Mouse (Mus musculus) R1 (cell line): ENCODE results near the gene Tm4sf19.
"Not testable (repeated sequence)": the region's sequence is repeated elsewhere in the genome, so short reads cannot be mapped to it uniquely, and the experiment has no call there.

Source experiments
- DNase-seq: peaks from one replicate; pipeline ENCODE4 v3.0.0-alpha.2; 2018; ENCODE audit warnings: low read depth, low spot score

Tm4sf19 gene

GRCm38 (mm10) chr16:32430474-32431046, 30.3 kb downstream of the Tm4sf19 start, which contains the start of gene Pcyt1a:
Gene Pcyt1a, plus strand, starts transcription at chr16:32430921.
- DNase-seq: peak; percentile 95

GRCm38 (mm10) chr16:32431047-32431591, 30.8 kb downstream of the Tm4sf19 start:
- DNase-seq: peak; percentile 49

GRCm38 (mm10) chr16:32431926-32432325, 31.6 kb downstream of the Tm4sf19 start:
- DNase-seq: no peak

DNA sequence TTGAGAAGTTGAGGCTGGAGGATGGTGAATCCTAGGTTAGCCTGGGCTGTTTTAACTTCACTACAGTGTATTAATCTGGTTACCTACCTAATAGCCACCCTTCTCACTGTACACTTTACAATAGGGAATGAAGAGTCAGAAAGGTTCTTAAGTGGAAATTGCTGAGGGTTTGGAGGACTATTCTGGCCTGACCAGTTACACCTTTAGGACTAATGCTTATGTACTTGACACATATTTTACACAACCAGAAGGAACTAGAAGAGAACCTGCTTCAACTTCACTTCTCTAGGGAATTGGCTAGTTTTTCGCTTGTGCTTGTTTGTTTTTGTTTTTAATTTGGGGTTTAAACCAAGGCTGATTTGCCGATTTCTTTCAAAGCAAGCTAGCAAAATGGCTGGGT, 32.8 kb downstream of the Tm4sf19 start:
- DNase-seq: no peak

DNA sequence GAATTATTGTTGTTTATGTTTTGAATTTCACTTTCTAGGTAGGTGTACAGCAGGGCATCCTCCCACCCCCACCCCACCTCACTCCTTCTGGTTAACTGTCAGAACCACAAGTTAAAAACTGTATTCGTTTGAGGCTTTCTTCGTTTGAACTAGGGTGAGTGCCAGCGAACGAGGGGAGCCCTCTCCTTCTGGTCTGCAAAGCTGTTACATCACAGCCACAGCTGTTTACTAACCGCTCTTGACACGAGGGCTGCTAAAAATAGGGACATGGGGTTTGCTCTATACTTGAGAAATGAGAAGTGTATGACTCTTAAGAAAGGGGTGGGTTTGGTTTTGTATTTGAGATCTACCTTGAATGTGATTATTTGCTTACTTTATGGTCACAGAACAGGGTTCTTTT, 33.8 kb downstream of the Tm4sf19 start:
- no peak for DNase-seq

DNA sequence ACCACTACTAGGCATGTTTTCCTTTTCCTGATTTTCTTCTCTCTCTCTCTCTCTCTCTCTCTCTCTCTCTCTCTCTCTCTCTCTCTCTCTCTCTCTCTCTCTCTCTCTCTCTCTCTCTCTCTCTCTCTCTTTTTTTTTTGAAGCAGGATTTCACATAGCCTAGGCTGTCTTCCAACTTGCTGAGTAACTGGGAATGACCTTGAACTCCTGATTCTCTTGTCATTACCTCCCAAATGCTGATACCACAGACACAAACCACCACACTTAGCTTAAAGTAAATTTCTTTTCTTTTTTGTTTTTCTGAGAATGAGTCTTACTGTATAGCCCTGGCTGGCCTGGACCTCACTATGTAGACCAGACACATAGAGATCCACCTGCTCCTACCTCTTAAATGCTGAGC, 34.4 kb downstream of the Tm4sf19 start:
- no peak for DNase-seq

- DNase-seq: no peak
Observed at GRCm38 (mm10) chr16:32436657-32437056, 36.4 kb downstream of the Tm4sf19 start.

- no peak for DNase-seq
Observed at GRCm38 (mm10) chr16:32437266-32437665, 37.0 kb downstream of the Tm4sf19 start.

- DNase-seq: no peak
Observed at GRCm38 (mm10) chr16:32441432-32441831, 41.1 kb downstream of the Tm4sf19 start.

- not testable (repeated sequence) for DNase-seq
Observed at GRCm38 (mm10) chr16:32444615-32445014, 44.3 kb downstream of the Tm4sf19 start.

DNA sequence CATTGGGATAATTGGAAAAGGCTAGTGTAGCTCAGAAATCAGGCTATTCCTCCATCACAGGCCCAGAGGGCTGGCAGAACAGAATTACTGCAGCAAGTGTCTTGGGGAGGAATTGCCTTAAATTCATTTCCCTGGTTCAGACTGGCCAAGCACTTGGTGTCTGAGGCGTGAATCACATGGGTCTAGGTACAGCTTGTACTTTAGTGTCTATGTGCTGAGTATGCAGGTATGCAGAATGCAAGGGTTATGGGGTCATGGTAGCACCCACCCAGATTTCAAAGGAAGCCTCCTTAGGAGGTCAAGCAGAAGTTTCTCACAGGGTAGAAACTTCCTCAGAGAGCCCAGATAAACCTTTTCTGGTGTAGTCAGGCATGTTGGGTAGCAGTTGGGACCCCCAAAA, 45.3 kb downstream of the Tm4sf19 start:
- DNase-seq: no peak

GRCm38 (mm10) chr16:32446563-32447138, 46.3 kb downstream of the Tm4sf19 start:
- no peak for DNase-seq

DNA sequence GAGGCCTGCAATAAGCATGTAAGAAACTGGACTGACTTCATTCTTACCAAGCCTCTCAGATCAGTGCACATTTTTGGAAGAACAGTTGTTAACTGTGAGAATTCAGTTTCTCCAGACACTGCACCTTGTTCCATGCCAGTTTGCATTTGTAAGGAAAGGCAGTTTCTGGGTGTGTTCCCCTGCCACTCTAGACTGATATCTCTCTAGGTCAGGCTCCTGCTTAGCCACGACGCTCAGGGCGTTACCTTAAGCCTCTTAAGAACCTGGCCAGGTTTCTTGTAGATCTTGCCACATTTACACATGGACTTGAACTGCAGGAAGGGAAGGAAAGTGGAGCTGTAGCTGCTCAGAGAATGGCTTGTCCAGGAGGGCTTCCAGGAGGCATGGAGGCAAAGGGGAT, 49.4 kb downstream of the Tm4sf19 start:
- DNase-seq: no peak

GRCm38 (mm10) chr16:32450133-32450532, 49.8 kb downstream of the Tm4sf19 start:
- no peak for DNase-seq

DNA sequence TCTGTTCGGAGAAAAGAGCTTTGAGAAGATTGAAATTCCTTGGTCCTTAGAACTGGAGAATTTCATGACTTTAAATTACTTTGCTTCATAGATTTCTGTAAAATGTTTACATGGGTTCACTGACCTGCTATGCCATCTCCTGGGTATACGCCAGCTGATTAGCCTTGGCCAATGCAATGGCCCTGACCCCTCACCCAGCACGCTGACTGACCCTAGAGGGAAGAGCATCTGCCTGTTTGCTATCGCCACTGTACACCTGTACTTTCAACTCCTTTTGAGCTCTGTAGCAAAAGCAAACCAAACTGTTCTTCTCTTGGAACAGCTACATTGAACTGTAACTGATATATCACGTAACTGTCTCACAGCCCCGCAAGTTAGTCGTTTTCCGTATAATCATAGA, 52.8 kb downstream of the Tm4sf19 start:
- no peak for DNase-seq

- DNase-seq: no peak
Observed at GRCm38 (mm10) chr16:32454646-32455045, 54.3 kb downstream of the Tm4sf19 start.

GRCm38 (mm10) chr16:32456086-32456485, 55.8 kb downstream of the Tm4sf19 start:
- DNase-seq: no peak

DNA sequence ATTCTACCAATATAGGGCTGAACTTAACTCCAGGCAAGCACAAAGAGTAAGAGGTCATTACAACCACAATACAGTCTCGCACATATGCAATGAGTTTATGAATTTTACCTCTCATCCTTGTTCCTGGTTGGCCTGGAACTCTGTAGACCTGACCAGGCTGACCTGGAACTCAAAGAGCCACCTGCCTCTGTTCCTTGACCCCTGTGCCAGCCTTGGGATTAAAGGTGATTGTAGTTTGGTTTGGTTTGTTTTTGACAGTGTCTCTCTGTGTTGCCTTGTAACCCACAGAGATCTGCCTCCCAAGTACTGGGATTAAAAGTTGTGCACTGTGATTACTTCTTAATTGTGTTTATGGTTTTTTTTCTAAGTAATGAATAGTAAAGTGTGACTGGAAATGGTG, 56.5 kb downstream of the Tm4sf19 start:
- no peak for DNase-seq
